Mouse (Mus musculus) intestine, embryonic 15.5 days (tissue): Measurements from ENCODE around the gene 9430097D07Rik. TPM values are rescaled to one million over a fixed set of nuclear protein-coding genes. Genes with fewer than 3 reads are reported as not detected.

Experiments
- ATAC-seq: fragments of 200-750 bp; cut with Nextera tagmentation; 2 replicates; pipeline ENCODE4 v1.8.0; 2017; ENCODE audit warnings: moderate TSS enrichment, moderate library complexity
- H3K27ac ChIP-seq: fragments of 300-500 bp; sonication (generic); 2 replicates; pipeline ENCODE4 v1.5.1; 2015; ENCODE audit warnings: mild to moderate bottlenecking, inconsistent platforms
- H3K27me3 ChIP-seq: fragments of 300-500 bp; sonication (generic); replicated peaks from 2 replicates; pipeline ENCODE4 v1.6.1; 2015; ENCODE audit warnings: inconsistent platforms
- H3K36me3 ChIP-seq: fragments of 300-500 bp; sonication (generic); 2 replicates; pipeline ENCODE4 v1.6.1; 2015; ENCODE audit warnings: inconsistent platforms
- H3K4me1 ChIP-seq: fragments of 300-500 bp; sonication (generic); replicated peaks from 2 replicates; pipeline ENCODE4 v1.6.1; 2015; ENCODE audit warnings: inconsistent platforms
- H3K4me2 ChIP-seq: fragments of 300-500 bp; sonication (generic); replicated peaks from 2 replicates; pipeline ENCODE4 v1.6.1; 2015; ENCODE audit warnings: mild to moderate bottlenecking, inconsistent platforms
- H3K4me3 ChIP-seq: fragments of 300-500 bp; sonication (generic); replicated peaks from 2 replicates; pipeline ENCODE4 v1.5.1; 2015; ENCODE audit warnings: inconsistent platforms
- H3K9ac ChIP-seq: fragments of 300-500 bp; sonication (generic); 2 replicates; pipeline ENCODE4 v1.6.1; 2015; ENCODE audit warnings: inconsistent platforms
- H3K9me3 ChIP-seq: fragments of 300-500 bp; sonication (generic); 2 replicates; pipeline ENCODE4 v1.6.1; 2016; ENCODE audit warnings: inconsistent platforms
- WGBS: fragments of 180-500 bp; shearing (Covaris S2); methylation state at CpG from one replicate; pipeline ENCODE4 v1.1.7; 2015; 5-methylcytosine and 5-hydroxymethylcytosine counted together
- polyA plus RNA-seq: library from polyadenylated mRNA; unstranded; fragments of >200 nt; fragmentation: Nextera tagmentation; extraction: Ambion mirVana; gene quantifications from 2 replicates; pipeline ENCODE4 v1.2.1, GENCODE M21; 2015

9430097D07Rik gene
- polyA plus RNA-seq = not detected in 2 replicates

- 0 out of 2 replicates have a peak, but pooled peaks cover 3% of the 10 kb centered on the region for H3K36me3 ChIP-seq
- H3K9ac ChIP-seq = peak within 1 kb of the TSS; percentile 46
These were observed at the start of gene 9430097D07Rik for GRCm38 (mm10) chr2:32575586-32576160. TSS of gene 9430097D07Rik (minus strand) at chr2:32575684.

GRCm38 (mm10) chr2:32624111-32624748 lies 48.7 kb upstream of the 9430097D07Rik start:
- 75% methylated on average over 5 of the region's 5 CpGs for WGBS

More at GRCm38 (mm10) chr2:32575586-32576160, at the start of gene 9430097D07Rik:
- Histone ChIP-seq H3K4me2 (peak within 1 kb of the TSS; percentile 87), H3K9me3 (no peaks in the 10 kb centered on the region), H3K4me1 (peaks cover 19% of the 10 kb centered on the region), H3K4me3 (peak within 1 kb of the TSS; percentile 37), H3K27ac (no peak within 1 kb of the TSS), H3K27me3 (peaks cover 21% of the 10 kb centered on the region; the same call in 1 of the 2 replicates)
- ATAC-seq = peak; percentile 37; the same call in 1 of the 2 replicates
- 9% methylated on average over 28 of the region's 28 CpGs for WGBS

GRCm38 (mm10) chr2:32621517-32621859 lies 46.0 kb upstream of the 9430097D07Rik start, which contains the start of gene Ak1:
TSS of gene Ak1 (plus strand) at chr2:32621758.
- Histone ChIP-seq H3K4me3 (no peak within 1 kb of the TSS), H3K9ac (peak within 1 kb of the TSS; percentile 31), H3K36me3 (no peaks in the 10 kb centered on the region; the same call in 1 of the 2 replicates), H3K4me1 (peaks cover 52% of the 10 kb centered on the region), H3K9me3 (no peaks in the 10 kb centered on the region), H3K4me2 (peak within 1 kb of the TSS; percentile 43), H3K27me3 (no peaks in the 10 kb centered on the region), H3K27ac (peak within 1 kb of the TSS; percentile 91)
- ATAC-seq = no peak; the same call in 1 of the 2 replicates
- 22% methylated on average over 7 of the region's 7 CpGs for WGBS

More at GRCm38 (mm10) chr2:32624111-32624748, 48.7 kb upstream of the 9430097D07Rik start:
- Histone ChIP-seq H3K36me3 (no peaks in the 10 kb centered on the region), H3K27me3 (no peaks in the 10 kb centered on the region), H3K9me3 (no peaks in the 10 kb centered on the region), H3K9ac (no peak overlapping the region), H3K4me1 (peaks cover 72% of the 10 kb centered on the region), H3K27ac (peak overlapping the region; percentile 29; the same call in 1 of the 2 replicates), H3K4me2 (no peak overlapping the region), H3K4me3 (no peak overlapping the region)
- no peak for ATAC-seq

DNA sequence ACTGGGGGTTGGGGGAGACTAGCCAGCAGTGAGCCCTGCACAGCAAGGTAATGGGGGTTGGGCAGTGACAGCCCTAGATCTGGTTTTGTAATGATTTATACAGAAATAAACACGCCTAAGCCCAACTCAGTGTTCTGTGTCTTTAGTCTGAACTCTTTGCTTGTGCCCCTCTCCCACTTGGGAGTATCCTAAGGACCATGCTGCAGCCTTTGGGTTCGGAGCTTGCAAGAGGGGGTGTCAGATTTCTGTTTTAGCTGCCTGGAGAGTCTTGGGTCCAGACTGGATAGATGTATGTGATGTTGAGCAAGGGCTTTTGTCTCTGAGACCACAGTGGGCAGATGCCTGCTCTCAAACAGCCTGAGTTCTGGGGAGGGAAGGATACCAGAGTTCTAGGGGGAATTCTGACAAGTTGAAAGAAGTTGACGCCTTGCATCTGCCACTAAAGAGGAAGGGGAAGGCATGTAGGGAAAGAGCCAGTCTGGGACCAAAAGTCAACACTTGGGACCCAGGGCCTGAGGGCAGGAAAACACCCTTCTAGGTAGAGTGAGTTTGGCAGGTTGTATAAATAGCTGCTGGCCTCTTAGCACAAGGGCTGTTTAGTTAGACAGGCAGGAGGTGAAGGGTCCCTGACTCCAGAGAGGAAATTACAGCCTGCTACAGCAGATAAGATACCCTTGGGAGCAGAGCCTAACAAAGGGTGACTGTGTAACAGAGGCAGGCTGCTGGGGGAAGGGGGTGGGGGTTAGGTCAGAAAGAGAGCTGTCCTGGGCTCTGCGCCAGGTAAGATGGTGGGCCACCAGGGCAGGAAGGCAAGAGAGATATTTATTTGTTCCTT lies 45.4 kb upstream of the 9430097D07Rik start:
- no peaks in the 10 kb centered on the region for H3K9me3 ChIP-seq
- H3K4me3 ChIP-seq = no peak overlapping the region
- 16% methylated on average over 4 of the region's 4 CpGs for WGBS
- ATAC-seq = peak; percentile 85
- no peaks in the 10 kb centered on the region; the same call in 1 of the 2 replicates for H3K36me3 ChIP-seq
- peak overlapping the region; percentile 43 for H3K4me2 ChIP-seq
- H3K27ac ChIP-seq = peak overlapping the region; percentile 91
- peak overlapping the region; percentile 31 for H3K9ac ChIP-seq
- peaks cover 46% of the 10 kb centered on the region for H3K4me1 ChIP-seq
- H3K27me3 ChIP-seq = no peaks in the 10 kb centered on the region

DNA sequence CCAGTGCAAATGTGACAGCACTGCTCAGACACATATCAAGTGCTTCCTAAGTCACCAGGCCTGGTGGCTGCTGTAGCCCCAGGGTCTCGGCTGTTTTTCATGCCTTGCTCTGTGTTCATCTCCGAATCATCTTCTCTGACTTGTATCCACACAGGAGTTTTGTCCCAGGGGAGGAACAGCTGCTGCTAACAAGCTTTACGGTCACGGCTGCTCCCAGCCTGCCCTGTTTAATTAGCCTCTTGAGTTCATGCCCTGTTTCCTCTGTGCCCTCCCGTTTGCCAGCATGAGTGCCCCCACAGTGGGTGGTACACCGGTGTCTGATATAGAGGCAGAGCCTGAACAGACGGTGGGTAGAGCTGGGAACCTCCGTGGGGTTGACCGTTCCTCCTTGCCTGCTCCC lies 42.6 kb upstream of the 9430097D07Rik start:
- no peaks in the 10 kb centered on the region for H3K9me3 ChIP-seq
- no peak for ATAC-seq
- no peaks in the 10 kb centered on the region for H3K27me3 ChIP-seq
- H3K36me3 ChIP-seq = peaks cover 4% of the 10 kb centered on the region
- H3K9ac ChIP-seq = no peak overlapping the region
- 79% methylated on average over 9 of the region's 9 CpGs for WGBS
- no peak overlapping the region for H3K4me3 ChIP-seq
- H3K27ac ChIP-seq = no peak overlapping the region
- no peak overlapping the region for H3K4me2 ChIP-seq
- H3K4me1 ChIP-seq = peaks cover 30% of the 10 kb centered on the region

GRCm38 (mm10) chr2:32617601-32618000 lies 42.1 kb upstream of the 9430097D07Rik start:
- no peaks in the 10 kb centered on the region for H3K9me3 ChIP-seq
- no peak for ATAC-seq
- no peak overlapping the region for H3K4me3 ChIP-seq
- 94% methylated on average over 4 of the region's 4 CpGs for WGBS
- H3K4me2 ChIP-seq = no peak overlapping the region
- no peaks in the 10 kb centered on the region for H3K27me3 ChIP-seq
- H3K9ac ChIP-seq = no peak overlapping the region
- peaks cover 30% of the 10 kb centered on the region for H3K4me1 ChIP-seq
- peaks cover 4% of the 10 kb centered on the region for H3K36me3 ChIP-seq
- H3K27ac ChIP-seq = no peak overlapping the region

- peaks cover 4% of the 10 kb centered on the region for H3K36me3 ChIP-seq
- peaks cover 31% of the 10 kb centered on the region for H3K4me1 ChIP-seq
- H3K9me3 ChIP-seq = no peaks in the 10 kb centered on the region
- H3K27ac ChIP-seq = no peak overlapping the region
- no peaks in the 10 kb centered on the region for H3K27me3 ChIP-seq
- 92% methylated on average over 1 of the region's 1 CpGs for WGBS
- H3K4me2 ChIP-seq = no peak overlapping the region
- no peak overlapping the region for H3K4me3 ChIP-seq
- ATAC-seq = no peak
- no peak overlapping the region for H3K9ac ChIP-seq
These were observed 41.6 kb upstream of the 9430097D07Rik start for GRCm38 (mm10) chr2:32617109-32617508.

DNA sequence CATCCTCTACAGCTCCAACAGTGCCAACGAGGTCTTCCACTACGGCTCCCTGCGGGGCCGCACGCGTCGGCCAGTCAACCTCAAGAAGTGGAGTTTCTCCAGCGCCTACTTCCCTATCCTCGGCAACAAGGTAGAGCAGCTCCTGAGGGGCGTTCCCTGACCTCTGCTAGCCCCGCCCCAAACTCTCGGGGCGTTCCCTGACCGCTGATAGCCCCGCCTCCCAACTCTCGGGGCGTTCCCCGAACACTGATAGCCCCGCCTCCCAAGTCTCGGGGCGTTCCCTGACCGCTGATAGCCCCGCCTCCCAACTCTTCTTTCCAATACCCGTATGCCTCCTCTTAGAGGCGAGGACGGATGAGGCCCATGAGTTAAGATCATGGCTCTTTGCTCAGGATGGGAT lies 36.8 kb upstream of the 9430097D07Rik start:
- H3K27ac ChIP-seq = no peak overlapping the region
- H3K27me3 ChIP-seq = no peaks in the 10 kb centered on the region
- H3K36me3 ChIP-seq = peaks cover 4% of the 10 kb centered on the region
- H3K9ac ChIP-seq = no peak overlapping the region
- no peak for ATAC-seq
- H3K4me3 ChIP-seq = no peak overlapping the region
- WGBS = 74% methylated on average over 26 of the region's 26 CpGs
- H3K9me3 ChIP-seq = no peaks in the 10 kb centered on the region
- H3K4me2 ChIP-seq = no peak overlapping the region
- peaks cover 32% of the 10 kb centered on the region for H3K4me1 ChIP-seq

DNA sequence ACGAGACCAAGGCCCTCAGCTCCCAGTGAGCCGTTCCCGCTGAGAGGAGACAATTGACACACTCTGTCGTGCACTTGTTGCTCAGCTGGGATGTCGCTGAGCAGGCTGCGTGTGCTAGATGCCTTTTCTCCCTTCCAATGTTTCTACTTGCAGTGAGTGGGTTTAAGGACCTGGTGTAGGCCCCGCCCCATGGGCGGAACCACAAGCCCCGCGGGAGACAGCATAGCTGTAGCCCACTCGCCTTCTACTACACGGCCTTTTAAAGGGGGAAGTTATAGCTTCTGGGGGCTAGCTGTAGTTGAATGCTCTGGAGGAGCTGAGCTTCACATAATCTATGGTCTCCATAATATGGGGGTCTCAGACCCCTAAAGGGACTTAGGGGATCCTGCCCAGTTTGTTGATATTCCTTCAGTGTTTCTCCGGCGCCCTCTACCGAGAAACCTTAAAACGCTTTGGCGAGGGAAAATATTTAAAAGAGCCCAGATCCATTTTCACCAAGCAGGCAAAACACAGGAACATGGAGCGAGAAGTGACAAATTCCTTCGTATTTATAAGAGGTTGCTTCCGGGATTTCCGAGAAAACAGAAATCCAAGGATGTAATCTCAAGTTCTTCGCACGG lies 35.2 kb upstream of the 9430097D07Rik start:
- peaks cover 4% of the 10 kb centered on the region for H3K36me3 ChIP-seq
- H3K27ac ChIP-seq = no peak overlapping the region
- H3K9ac ChIP-seq = 0 out of 2 replicates have a peak overlapping the region, but pooled peaks have one; percentile 6
- H3K4me1 ChIP-seq = peaks cover 33% of the 10 kb centered on the region
- no peaks in the 10 kb centered on the region for H3K27me3 ChIP-seq
- H3K4me2 ChIP-seq = peak overlapping the region; percentile 66
- H3K4me3 ChIP-seq = peak overlapping the region; percentile 34
- WGBS = 12% methylated on average over 23 of the region's 23 CpGs
- ATAC-seq = no peak; the same call in 1 of the 2 replicates
- H3K9me3 ChIP-seq = no peaks in the 10 kb centered on the region

GRCm38 (mm10) chr2:32608778-32609435 lies 33.4 kb upstream of the 9430097D07Rik start:
- 52% methylated on average over 18 of the region's 18 CpGs for WGBS

DNA sequence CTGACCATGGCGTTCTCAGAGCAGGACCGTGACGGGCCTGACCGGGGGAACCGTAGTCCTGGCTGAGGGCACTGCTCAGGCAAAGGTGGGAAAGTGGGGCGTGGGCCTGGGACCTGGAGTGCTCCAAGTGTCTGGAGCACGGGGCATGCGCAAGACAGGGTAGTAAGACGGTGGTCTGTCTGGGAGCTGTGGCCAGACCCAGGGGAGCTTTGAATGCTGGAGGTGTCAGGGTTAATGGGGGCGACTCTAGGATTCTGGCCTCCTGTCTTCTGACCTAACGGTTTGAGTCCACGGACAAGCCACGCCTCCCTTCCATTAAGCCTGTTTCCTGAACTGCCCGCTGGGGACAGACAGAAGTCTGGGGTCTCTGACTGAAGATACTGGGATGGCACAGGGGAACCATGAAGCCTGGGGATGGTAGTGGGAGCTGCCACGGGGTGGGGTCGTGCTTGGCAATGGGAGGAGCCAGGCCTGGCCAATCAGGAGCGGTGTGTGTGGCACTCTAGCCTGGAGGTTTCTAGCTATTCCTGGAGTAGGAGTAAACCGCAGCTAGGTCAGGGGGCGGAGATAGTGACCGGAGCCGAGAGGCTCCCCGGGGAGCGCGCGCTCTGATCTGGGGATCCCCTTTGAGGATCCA lies 32.8 kb upstream of the 9430097D07Rik start:
- WGBS = 8% methylated on average over 25 of the region's 25 CpGs
- peak; percentile 54 for ATAC-seq
- Histone ChIP-seq H3K27me3 (no peaks in the 10 kb centered on the region), H3K27ac (peak overlapping the region; percentile 56), H3K9me3 (no peaks in the 10 kb centered on the region), H3K4me1 (peaks cover 33% of the 10 kb centered on the region), H3K36me3 (no peaks in the 10 kb centered on the region), H3K4me2 (peak overlapping the region; percentile 87), H3K4me3 (peak overlapping the region; percentile 76), H3K9ac (peak overlapping the region; percentile 47)

More at GRCm38 (mm10) chr2:32608778-32609435, 33.4 kb upstream of the 9430097D07Rik start:
- Histone ChIP-seq H3K27me3 (no peaks in the 10 kb centered on the region), H3K27ac (peak overlapping the region; percentile 56; the same call in 1 of the 2 replicates), H3K9me3 (no peaks in the 10 kb centered on the region), H3K4me2 (peak overlapping the region; percentile 87), H3K36me3 (no peaks in the 10 kb centered on the region), H3K4me3 (peak overlapping the region; percentile 76), H3K4me1 (peaks cover 33% of the 10 kb centered on the region), H3K9ac (peak overlapping the region; percentile 47)
- ATAC-seq = peak; percentile 13; the same call in 1 of the 2 replicates
